Mouse (Mus musculus): ENCODE results near the gene Tars.
A peak's percentile ranks its signal among the peaks of the same experiment; 100 is the strongest.

The Tars gene

DNA sequence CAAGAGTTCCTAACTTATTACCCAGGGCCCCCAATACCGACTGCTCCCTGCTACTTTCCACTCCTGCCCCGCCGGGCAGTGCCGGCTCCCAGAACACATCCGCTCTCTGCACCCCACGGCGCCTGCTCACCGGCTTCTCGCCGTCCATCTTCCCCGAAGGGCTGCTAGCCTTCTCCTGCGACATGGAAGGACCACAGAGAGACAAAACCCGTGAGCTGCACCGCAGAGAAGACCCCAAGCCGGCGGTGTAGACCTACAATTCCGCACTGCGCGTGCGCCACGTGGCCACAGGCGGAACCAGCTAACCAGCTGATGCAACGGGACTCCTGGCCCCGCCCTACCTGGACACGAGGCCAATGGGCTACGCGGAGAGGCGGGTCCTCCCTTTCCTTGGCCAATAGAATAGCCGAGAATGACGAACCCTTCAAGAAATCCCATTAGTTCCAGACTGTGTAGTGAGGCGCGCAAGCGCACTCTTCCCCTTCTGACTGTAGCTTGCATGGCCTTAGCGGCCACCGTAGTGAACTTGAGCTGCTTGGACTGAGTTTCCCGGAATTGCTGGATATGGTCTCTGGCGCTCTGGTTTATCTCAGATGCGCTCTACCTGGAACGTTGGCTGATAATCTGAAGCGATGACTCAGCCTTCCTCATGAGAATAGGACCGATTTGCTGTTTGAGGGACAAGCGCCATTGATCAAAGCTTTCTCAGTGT is at the start of gene Tars:
Gene Tars, minus strand, starts transcription at position 310 of the 712 bp plus-strand sequence.
- peak; percentile 95 to 97 for DNase-seq (ENCODE audit: low spot score in 2 of 2)

DNA sequence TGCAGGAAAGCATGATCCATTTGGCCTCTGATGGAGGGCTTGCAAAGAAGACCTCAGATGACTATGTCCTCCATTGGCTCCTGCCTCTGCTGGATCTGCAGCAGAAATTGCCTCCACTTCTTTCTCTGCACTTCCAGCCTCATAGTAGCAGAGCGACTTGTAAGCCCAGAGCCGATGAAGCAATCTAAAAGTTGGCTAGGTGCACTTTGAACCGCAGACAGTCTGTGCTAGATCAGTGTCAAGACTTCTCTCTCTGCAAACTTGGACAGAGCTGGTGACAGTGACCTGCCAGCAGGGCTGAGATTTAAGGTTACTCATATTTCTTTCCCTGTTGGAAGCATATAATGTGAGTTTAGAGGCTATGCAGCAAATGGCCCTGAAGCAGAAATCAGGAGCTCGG is 37.9 kb upstream of the Tars start:
- peak in 1 of 2 experiments; percentile 15 for DNase-seq (ENCODE audit: low spot score in 2 of 2)

- peak in 1 of 2 experiments; percentile 6 for DNase-seq (ENCODE audit: low spot score in 2 of 2)
These were observed 37.3 kb upstream of the Tars start for GRCm38 (mm10) chr15:11436709-11437280.

GRCm38 (mm10) chr15:11426899-11427298 is 27.4 kb upstream of the Tars start:
- DNase-seq (ENCODE audit: low spot score in 2 of 2) = no peak

GRCm38 (mm10) chr15:11413484-11413883 is 14.0 kb upstream of the Tars start:
- DNase-seq (ENCODE audit: low spot score in 2 of 2) = no peak

GRCm38 (mm10) chr15:11412542-11412941 is 13.1 kb upstream of the Tars start:
- no peak for DNase-seq (ENCODE audit: low spot score in 2 of 2)

DNA sequence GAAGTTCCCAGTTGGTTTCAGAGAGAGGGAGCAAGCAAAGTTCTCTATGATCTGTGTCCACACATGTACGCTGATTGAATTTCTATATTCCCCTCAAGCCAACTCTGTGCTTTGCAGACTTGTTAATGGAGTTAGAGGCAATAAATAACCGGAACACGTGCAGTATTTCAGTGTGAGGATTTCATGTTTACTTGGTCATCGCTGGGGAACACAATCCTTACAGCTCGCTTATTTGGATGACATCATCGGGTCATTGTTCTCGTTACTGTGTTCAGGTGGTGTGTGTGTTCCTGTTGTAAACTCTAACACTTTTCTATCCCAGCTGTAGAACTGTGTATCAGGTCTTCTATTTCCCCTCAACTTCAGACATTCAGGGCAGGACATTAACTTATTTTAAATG is 12.4 kb upstream of the Tars start:
- no peak for DNase-seq (ENCODE audit: low spot score in 2 of 2)

GRCm38 (mm10) chr15:11408155-11408826 is 8.8 kb upstream of the Tars start:
- no peak for DNase-seq (ENCODE audit: low spot score in 2 of 2)

DNA sequence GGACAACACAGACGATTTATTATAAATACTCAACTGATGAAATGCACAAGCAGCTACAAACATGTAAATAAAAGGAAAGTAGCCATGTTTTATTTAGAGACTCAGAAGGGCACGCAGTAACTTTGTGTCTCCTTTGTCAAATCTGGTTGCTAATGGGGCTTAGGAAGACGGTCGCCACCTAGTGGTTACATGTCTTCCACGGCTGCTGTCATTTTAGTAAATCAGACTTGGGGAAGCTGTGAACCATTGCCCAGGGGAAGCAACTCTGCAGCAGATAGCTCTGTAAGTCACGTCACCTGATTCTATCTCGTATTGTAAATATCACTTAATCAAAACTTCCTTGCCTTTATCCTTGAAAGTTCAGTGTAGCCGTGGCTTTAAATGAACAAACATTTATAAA is 7.9 kb upstream of the Tars start:
- peak; percentile 13 to 21 for DNase-seq (ENCODE audit: low spot score in 2 of 2)

DNA sequence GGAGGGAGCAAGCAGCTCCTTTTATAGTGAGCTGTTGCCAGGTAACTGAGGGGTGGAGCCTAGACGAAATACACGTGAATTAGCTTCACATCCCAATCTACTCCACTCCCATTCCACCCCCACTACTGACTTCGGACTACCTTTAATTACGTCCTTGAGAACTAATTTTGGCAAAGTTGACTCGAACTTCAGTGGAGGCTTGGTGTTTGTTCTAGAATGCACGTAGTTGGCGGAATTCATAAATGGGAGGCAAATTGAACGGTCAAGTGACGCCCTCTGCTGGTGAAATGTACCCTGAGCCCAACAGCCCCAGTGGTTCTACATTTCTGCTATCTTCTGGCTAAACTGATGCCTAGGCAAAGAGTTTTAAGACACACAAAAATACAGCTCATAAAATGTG is 7.3 kb upstream of the Tars start:
- DNase-seq (ENCODE audit: low spot score in 2 of 2) = no peak

DNA sequence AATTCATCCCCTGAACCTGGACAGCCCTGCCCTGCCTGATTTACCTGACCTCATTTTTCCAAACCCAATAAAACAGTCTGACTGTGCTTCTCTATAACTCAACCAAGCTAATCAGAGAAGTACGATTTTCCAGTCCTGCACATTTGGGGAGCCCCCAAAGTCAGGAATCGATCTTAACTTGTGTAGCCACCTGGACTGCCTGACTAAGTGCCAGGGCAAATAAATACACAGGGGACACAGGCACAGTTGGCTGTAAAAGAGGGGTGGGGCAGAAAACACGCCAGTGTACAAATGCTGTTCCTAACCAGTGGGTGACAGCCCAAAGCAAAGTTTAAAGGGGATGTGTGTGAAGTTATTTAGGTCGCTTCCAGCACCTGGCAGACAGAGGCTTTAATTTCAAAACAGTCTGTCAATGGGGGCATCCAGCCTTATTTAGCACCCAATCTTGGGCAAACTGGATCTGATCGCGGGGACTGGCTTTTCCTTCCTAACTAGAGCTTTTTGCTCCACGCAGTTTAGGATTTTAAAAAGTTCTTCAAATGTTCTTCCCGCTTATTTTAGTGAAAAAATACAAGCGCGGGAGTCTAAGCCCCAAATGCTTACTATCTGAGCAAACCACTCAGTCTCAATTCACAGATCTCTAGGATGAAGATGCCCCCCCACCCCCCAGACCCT is 652 bp downstream of the Tars start:
- DNase-seq (ENCODE audit: low spot score in 2 of 2) = no peak

DNA sequence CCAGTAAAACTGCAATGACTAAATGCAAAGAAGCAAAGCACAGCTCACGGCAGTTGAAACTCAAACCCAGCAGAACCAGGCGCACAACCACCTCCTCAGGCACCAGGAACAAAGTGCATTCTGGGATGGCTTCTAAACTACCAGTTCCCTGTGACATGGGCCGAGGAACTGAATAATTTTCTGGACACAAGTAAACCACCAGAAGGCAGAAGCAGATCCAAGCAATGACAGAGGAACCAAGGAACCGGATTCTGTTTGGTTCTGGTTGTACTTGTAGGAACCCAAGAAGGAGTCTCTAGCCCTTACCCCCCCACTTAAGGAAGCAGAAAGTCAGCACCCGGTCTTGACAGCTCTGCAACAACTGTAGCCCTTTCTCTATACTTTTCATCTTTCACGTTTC is 3.0 kb downstream of the Tars start:
- DNase-seq (ENCODE audit: low spot score in 2 of 2) = no peak

GRCm38 (mm10) chr15:11392903-11393302 is 6.6 kb downstream of the Tars start:
- DNase-seq (ENCODE audit: low spot score in 2 of 2) = no peak

- DNase-seq (ENCODE audit: low spot score in 2 of 2) = no peak
These were observed 15.7 kb downstream of the Tars start for GRCm38 (mm10) chr15:11383796-11384195.

GRCm38 (mm10) chr15:11382585-11382984 is 16.9 kb downstream of the Tars start:
- no peak for DNase-seq (ENCODE audit: low spot score in 2 of 2)

- DNase-seq (ENCODE audit: low spot score in 2 of 2) = no peak
These were observed 18.8 kb downstream of the Tars start for GRCm38 (mm10) chr15:11380616-11381015.

GRCm38 (mm10) chr15:11380087-11380530 is 19.4 kb downstream of the Tars start:
- no peak for DNase-seq (ENCODE audit: low spot score in 2 of 2)

DNA sequence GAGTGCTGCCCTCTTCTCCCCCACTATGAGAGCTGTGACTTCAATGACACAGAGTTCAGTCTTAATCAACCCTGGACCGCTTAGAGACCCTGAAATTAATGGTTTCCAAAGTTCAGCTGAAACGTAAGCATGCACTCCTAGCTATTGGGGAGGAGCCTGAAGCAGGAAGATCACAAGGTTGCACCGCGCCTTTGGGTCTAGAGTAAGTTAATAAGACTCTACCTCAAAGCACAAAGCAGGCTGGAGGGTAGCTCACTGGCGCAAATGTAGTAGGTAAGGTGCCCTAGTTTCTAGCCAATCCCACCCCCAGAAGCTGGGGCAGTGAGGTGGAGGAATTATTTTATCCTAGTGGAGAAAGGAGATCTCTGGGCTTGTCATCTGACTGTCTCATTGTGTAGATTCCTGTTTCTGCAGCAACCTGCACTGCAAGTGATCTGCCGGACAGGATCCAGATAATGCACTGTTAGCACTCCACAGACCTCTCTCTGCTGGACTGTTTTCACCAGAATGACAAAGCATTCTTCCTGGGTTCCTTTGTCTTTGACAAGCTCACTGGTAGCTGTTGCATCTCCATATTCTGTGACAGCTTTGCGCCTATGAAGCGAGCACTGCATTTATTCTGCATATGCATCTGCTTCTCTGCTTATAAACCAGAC is 19.9 kb downstream of the Tars start:
- DNase-seq (ENCODE audit: low spot score in 2 of 2) = no peak

DNA sequence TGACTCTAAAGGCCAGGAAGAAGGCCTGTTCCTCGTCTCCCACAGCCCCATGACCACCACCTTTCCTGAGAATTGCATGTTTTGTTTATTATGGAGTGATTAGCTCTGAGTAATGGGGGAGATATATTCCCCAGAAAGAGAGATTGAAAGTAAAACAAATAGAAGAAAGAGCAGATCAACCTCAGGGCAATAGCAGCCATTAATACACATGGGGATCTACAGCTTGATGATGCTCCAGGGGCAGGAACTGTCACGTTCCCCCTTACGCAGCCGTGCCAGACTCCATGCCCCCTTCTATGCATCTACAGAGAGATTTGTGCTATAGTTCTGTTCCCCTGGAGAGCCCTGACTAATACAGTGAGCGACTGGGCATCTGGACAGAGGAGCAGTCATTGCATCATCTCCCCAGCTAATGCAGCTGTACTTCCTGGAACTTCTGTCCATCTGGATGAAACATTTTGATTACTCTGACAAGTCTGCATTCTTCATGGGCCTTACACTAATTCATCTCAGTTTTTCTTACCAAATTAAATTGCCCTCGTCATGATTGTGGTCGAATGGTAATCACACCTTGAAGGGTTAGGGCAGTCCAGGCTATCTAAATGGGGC is 28.9 kb downstream of the Tars start:
- no peak for DNase-seq (ENCODE audit: low spot score in 2 of 2)

DNA sequence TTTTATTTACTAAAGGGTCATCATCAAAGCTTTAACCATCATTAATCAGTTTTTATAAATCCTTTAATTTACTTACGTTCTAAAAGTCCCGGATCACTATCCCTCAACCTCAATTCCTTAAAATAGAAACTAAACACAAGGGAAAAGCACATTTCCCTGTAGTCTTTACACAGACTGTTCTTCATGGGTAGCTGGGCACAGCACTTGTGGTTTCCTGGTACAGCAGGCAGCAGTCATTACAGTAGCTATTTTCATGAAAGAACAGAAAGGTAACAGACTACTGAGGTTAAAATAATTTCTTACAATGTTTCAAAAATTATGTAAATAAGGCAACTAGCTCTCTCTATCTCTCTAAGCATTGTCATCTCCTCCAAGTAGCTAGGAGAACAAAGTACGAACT is 29.9 kb downstream of the Tars start:
- no peak for DNase-seq (ENCODE audit: low spot score in 2 of 2)

GRCm38 (mm10) chr15:11364795-11365194 is 34.7 kb downstream of the Tars start:
- DNase-seq (ENCODE audit: low spot score in 2 of 2) = no peak
